In genomic region chr1:24137133-24137532, GRCm38 (mm10) we compare ENCODE assay signal across 9 mouse cellular contexts. TPM values are rescaled to one million over a fixed set of nuclear protein-coding genes. Genes with fewer than 3 reads are reported as not detected.
DNase-seq lines count a peak whose midpoint lies in the region; ATAC-seq lines count a peak whose summit lies in the region.
"Had no signal": no experiment of that assay in that cellular context is flagged by ENCODE, and none has a peak within 500 bp of the region (broad histone marks: within the 10 kb centered on the region; RNA-seq: fewer than 3 reads in every experiment).

No protein-coding gene starts in this region.

- peaks cover 2% of the 10 kb centered on the region; the same call in 1 of the 2 replicates for H3K4me1 ChIP-seq in midbrain, embryonic 14.5 days (ENCODE audit: control insufficient read depth, insufficient read depth, low read length)
- H3K4me1 ChIP-seq in midbrain, embryonic 13.5 days (replicated peaks) = peaks cover 6% of the 10 kb centered on the region; the same call in 1 of the 2 replicates
- no peaks in the 10 kb centered on the region for H3K4me1 ChIP-seq in kidney, embryonic 14.5 days (ENCODE audit: control insufficient read depth, insufficient read depth, low read length)
- H3K4me1 ChIP-seq in limb, embryonic 11.5 days (ENCODE audit: control insufficient read depth, insufficient read depth, low read length) = no peaks in the 10 kb centered on the region

- 12% methylated on average over 3 of the region's 3 CpGs for WGBS in midbrain, embryonic 14.5 days
- WGBS in midbrain, embryonic 13.5 days = 16% methylated on average over 3 of the region's 3 CpGs
- WGBS in kidney, embryonic 14.5 days = 6% methylated on average over 3 of the region's 3 CpGs
- WGBS in limb, embryonic 11.5 days = 5% methylated on average over 3 of the region's 3 CpGs

- no peaks in the 10 kb centered on the region for H3K27me3 ChIP-seq in midbrain, embryonic 14.5 days (ENCODE audit: control insufficient read depth, insufficient read depth, low read length)
- H3K27me3 ChIP-seq in midbrain, embryonic 13.5 days = no peaks in the 10 kb centered on the region
- peaks cover 3% of the 10 kb centered on the region; the same call in 1 of the 2 replicates for H3K27me3 ChIP-seq in kidney, embryonic 14.5 days (ENCODE audit: control insufficient read depth, insufficient read depth, low read length)
- H3K27me3 ChIP-seq in limb, embryonic 11.5 days (ENCODE audit: control insufficient read depth, insufficient read depth, low read length) = no peaks in the 10 kb centered on the region

- no peaks in the 10 kb centered on the region for H3K9me3 ChIP-seq in midbrain, embryonic 14.5 days (ENCODE audit: control insufficient read depth, low read length)
- no peaks in the 10 kb centered on the region for H3K9me3 ChIP-seq in midbrain, embryonic 13.5 days
- no peaks in the 10 kb centered on the region for H3K9me3 ChIP-seq in kidney, embryonic 14.5 days (ENCODE audit: control insufficient read depth, low read length)
- no peaks in the 10 kb centered on the region for H3K9me3 ChIP-seq in limb, embryonic 11.5 days (ENCODE audit: control insufficient read depth, low read length)

- no peaks in the 10 kb centered on the region for H3K36me3 ChIP-seq in midbrain, embryonic 14.5 days (ENCODE audit: control insufficient read depth, insufficient read depth, low read length)
- H3K36me3 ChIP-seq in midbrain, embryonic 13.5 days = no peaks in the 10 kb centered on the region
- H3K36me3 ChIP-seq in kidney, embryonic 14.5 days (ENCODE audit: control insufficient read depth, insufficient read depth, low read length) = no peaks in the 10 kb centered on the region
- H3K36me3 ChIP-seq in limb, embryonic 11.5 days (ENCODE audit: control insufficient read depth, insufficient read depth, low read length) = no peaks in the 10 kb centered on the region

- no peak for ATAC-seq in midbrain, embryonic 14.5 days (ENCODE audit: low FRiP score, low TSS enrichment)
- ATAC-seq in midbrain, embryonic 13.5 days = no peak
- peak; percentile 52; the same call in 1 of the 2 replicates for ATAC-seq in kidney, embryonic 14.5 days (ENCODE audit: low FRiP score, low TSS enrichment)
- no peak; the same call in 1 of the 2 replicates for ATAC-seq in limb, embryonic 11.5 days (ENCODE audit: insufficient number of reproducible peaks, low FRiP score, low TSS enrichment, low read depth)

- no peak overlapping the region for H3K4me3 ChIP-seq in midbrain, embryonic 14.5 days (replicated peaks; ENCODE audit: low read depth, low read length)
- H3K4me3 ChIP-seq in midbrain, embryonic 13.5 days (replicated peaks) = no peak overlapping the region
- no peak overlapping the region for H3K4me3 ChIP-seq in kidney, embryonic 14.5 days (ENCODE audit: low read length)
- H3K4me3 ChIP-seq in limb, embryonic 11.5 days (ENCODE audit: low read depth, low read length) = no peak overlapping the region
- H3K4me3 ChIP-seq: erythroblast, embryonic 14.5 days had no signal

- no peak overlapping the region for H3K27ac ChIP-seq in midbrain, embryonic 14.5 days (replicated peaks; ENCODE audit: low read depth, low read length)
- no peak overlapping the region for H3K27ac ChIP-seq in midbrain, embryonic 13.5 days
- H3K27ac ChIP-seq in kidney, embryonic 14.5 days (ENCODE audit: low read depth, low read length) = no peak overlapping the region
- no peak overlapping the region for H3K27ac ChIP-seq in limb, embryonic 11.5 days (replicated peaks; ENCODE audit: low read depth, low read length)

- no peak overlapping the region for H3K9ac ChIP-seq in midbrain, embryonic 14.5 days (replicated peaks; ENCODE audit: low read length)
- no peak overlapping the region for H3K9ac ChIP-seq in midbrain, embryonic 13.5 days (replicated peaks)
- no peak overlapping the region for H3K9ac ChIP-seq in kidney, embryonic 14.5 days (ENCODE audit: low read depth, low read length)
- no peak overlapping the region for H3K9ac ChIP-seq in limb, embryonic 11.5 days (ENCODE audit: low read length)

- H3K4me2 ChIP-seq in midbrain, embryonic 14.5 days (ENCODE audit: low read length) = no peak overlapping the region
- H3K4me2 ChIP-seq in midbrain, embryonic 13.5 days (replicated peaks) = no peak overlapping the region
- H3K4me2 ChIP-seq in kidney, embryonic 14.5 days (replicated peaks; ENCODE audit: low read depth, low read length) = no peak overlapping the region
- no peak overlapping the region for H3K4me2 ChIP-seq in limb, embryonic 11.5 days (ENCODE audit: low read depth, severe bottlenecking)

- DNase-seq in midbrain, embryonic 14.5 days = peak; percentile 62
- DNase-seq in c-Kit-positive CD71-positive TER-119-positive erythroid progenitor cells, embryonic 14.5 days (ENCODE audit: low spot score) = peak; percentile 32
- peak; percentile 67 for DNase-seq in forelimb bud, embryonic 11.5 days (ENCODE audit: low read depth, low spot score)
- peak; percentile 83 for DNase-seq in limb, embryonic 11.5 days (ENCODE audit: low spot score)
- DNase-seq in retina, embryonic 14.5 days (ENCODE audit: low spot score) = peak; percentile 82
- DNase-seq in urinary bladder, postnatal 25 days (ENCODE audit: low spot score) = peak; percentile 53

RNA-seq across cellular contexts. Expression of gene Fam135a, which starts 37.0 kb away (rescaled TPM):
- 29.5 and 35.4 TPM in 2 replicates for polyA plus RNA-seq in midbrain, embryonic 14.5 days (2014; fragmentation: Nextera tagmentation; extraction: Ambion mirVana)
- 33.1 and 33.9 TPM in 2 replicates for polyA plus RNA-seq in midbrain, embryonic 13.5 days (2015; fragmentation: Nextera tagmentation; extraction: Ambion mirVana)
- polyA plus RNA-seq in kidney, embryonic 14.5 days (2014; fragmentation: Nextera tagmentation; extraction: Ambion mirVana) = 22.3 and 32.1 TPM in 2 replicates
- polyA plus RNA-seq in limb, embryonic 11.5 days (2014; fragmentation: Nextera tagmentation; extraction: Ambion mirVana) = 35.3 and 36.4 TPM in 2 replicates
- polyA plus RNA-seq: erythroblast, embryonic 14.5 days had no signal

RNA-seq across cellular contexts. Expression of gene Col9a1, which starts 40.3 kb away (rescaled TPM):
- polyA plus RNA-seq in midbrain, embryonic 14.5 days (2014; fragmentation: Nextera tagmentation; extraction: Ambion mirVana) = 0.50 and 0.86 TPM in 2 replicates
- 0.81 and 1.1 TPM in 2 replicates for polyA plus RNA-seq in midbrain, embryonic 13.5 days (2015; fragmentation: Nextera tagmentation; extraction: Ambion mirVana)
- 4.6 and 6.4 TPM in 2 replicates for polyA plus RNA-seq in kidney, embryonic 14.5 days (2014; fragmentation: Nextera tagmentation; extraction: Ambion mirVana)
- 79.4 and 80.8 TPM in 2 replicates for polyA plus RNA-seq in limb, embryonic 11.5 days (2014; fragmentation: Nextera tagmentation; extraction: Ambion mirVana)

Comparison
In these comparisons a context has a peak if more than half of its experiments do, and no peak if none do; other contexts are left out.
1. DNase-seq: peak in every context shown above with its lines; median percentile 83 in limb, embryonic 11.5 days; 82 in retina, embryonic 14.5 days; 67 in forelimb bud, embryonic 11.5 days; 62 in midbrain, embryonic 14.5 days; 53 in urinary bladder, postnatal 25 days; 32 in c-Kit-positive CD71-positive TER-119-positive erythroid progenitor cells, embryonic 14.5 days.
2. RNA of gene Col9a1, which starts 40.3 kb away (polyA plus RNA-seq): 79.4 to 80.8 TPM in limb, embryonic 11.5 days; 4.6 to 6.4 TPM in kidney, embryonic 14.5 days, 0.50 to 0.86 TPM in midbrain, embryonic 14.5 days and 0.81 to 1.1 TPM in midbrain, embryonic 13.5 days; every median in the first group is over 10 times any median in the second.